Mouse (Mus musculus) hindbrain, embryonic 14.5 days (tissue): Measurements from ENCODE around the gene Marveld1. TPM values are rescaled to one million over a fixed set of nuclear protein-coding genes. Genes with fewer than 3 reads are reported as not detected.

ENCODE experiments used
- ATAC-seq: fragments of 200-750 bp; cut with Nextera tagmentation; 2 replicates; pipeline ENCODE4 v1.8.0; 2017; ENCODE audit warnings: moderate number of reproducible peaks, mild to moderate bottlenecking, moderate TSS enrichment, moderate library complexity; ENCODE audit not compliant: low FRiP score
- DNase-seq: peaks from one replicate; pipeline ENCODE4 v3.0.0-alpha.2; 2015; ENCODE audit warnings: low spot score
- H3K27ac ChIP-seq: fragments of 300-500 bp; sonication (generic); 2 replicates; pipeline ENCODE4 v1.5.1; 2014; ENCODE audit warnings: mild to moderate bottlenecking, moderate library complexity
- H3K27me3 ChIP-seq: fragments of 300-500 bp; sonication (generic); 2 replicates; pipeline ENCODE4 v1.6.1; 2014; ENCODE audit warnings: mild to moderate bottlenecking, low read length, mixed read lengths; ENCODE audit not compliant: control insufficient read depth, insufficient read depth
- H3K36me3 ChIP-seq: fragments of 300-500 bp; sonication (generic); replicated peaks from 2 replicates; pipeline ENCODE4 v1.6.1; 2014; ENCODE audit not compliant: control insufficient read depth, insufficient read depth
- H3K4me1 ChIP-seq: fragments of 300-500 bp; sonication (generic); replicated peaks from 2 replicates; pipeline ENCODE4 v1.6.1; 2014; ENCODE audit warnings: antibody characterized with exemption, low read length, mixed read lengths; ENCODE audit not compliant: control insufficient read depth, insufficient read depth
- H3K4me2 ChIP-seq: fragments of 300-500 bp; sonication (generic); replicated peaks from 2 replicates; pipeline ENCODE4 v1.6.1; 2014; ENCODE audit warnings: mild to moderate bottlenecking, moderate library complexity
- H3K4me3 ChIP-seq: fragments of 300-500 bp; sonication (generic); replicated peaks from 2 replicates; pipeline ENCODE4 v1.5.1; 2014; ENCODE audit warnings: mild to moderate bottlenecking, low read length
- H3K9ac ChIP-seq: fragments of 300-500 bp; sonication (generic); 2 replicates; pipeline ENCODE4 v1.6.1; 2014
- H3K9me3 ChIP-seq: fragments of 300-500 bp; sonication (generic); 2 replicates; pipeline ENCODE4 v1.6.1; 2016; ENCODE audit warnings: low read length; ENCODE audit not compliant: control insufficient read depth
- WGBS: fragments of 180-500 bp; shearing (Covaris S2); extraction: QIAGEN DNeasy Blood & Tissue Kit; methylation state at CpG from one replicate; pipeline ENCODE4 v1.1.7; 2014; 5-methylcytosine and 5-hydroxymethylcytosine counted together
- polyA plus RNA-seq: library from polyadenylated mRNA; unstranded; fragments of >200 nt; fragmentation: Nextera tagmentation; extraction: Ambion mirVana; gene quantifications from 2 replicates; pipeline ENCODE4 v1.2.1, GENCODE M21; 2014

The Marveld1 gene
- polyA plus RNA-seq, 1 experiment from 2014 or later: 2.7 TPM

GRCm38 (mm10) chr19:42146276-42147010 is 757 bp upstream of the Marveld1 start:
- Histone ChIP-seq H3K27ac (no peak overlapping the region), H3K4me3 (no peak overlapping the region), H3K9me3 (no peaks in the 10 kb centered on the region), H3K4me2 (peak overlapping the region; percentile 92; the same call in 1 of the 2 replicates), H3K27me3 (peaks cover 31% of the 10 kb centered on the region), H3K36me3 (no peaks in the 10 kb centered on the region), H3K9ac (no peak overlapping the region), H3K4me1 (peaks cover 13% of the 10 kb centered on the region; the same call in 1 of the 2 replicates)
- ATAC-seq (peak; percentile 5; the same call in 1 of the 2 replicates), DNase-seq (no peak)
- WGBS: 88% methylated on average over 9 of the region's 9 CpGs

GRCm38 (mm10) chr19:42147769-42148568 is 769 bp downstream of the Marveld1 start:
- Histone ChIP-seq H3K9me3 (no peaks in the 10 kb centered on the region), H3K4me2 (peak overlapping the region; percentile 92), H3K36me3 (no peaks in the 10 kb centered on the region), H3K9ac (peak overlapping the region; percentile 73), H3K27me3 (peaks cover 31% of the 10 kb centered on the region), H3K4me1 (peaks cover 13% of the 10 kb centered on the region; the same call in 1 of the 2 replicates), H3K4me3 (peak overlapping the region; percentile 50), H3K27ac (0 out of 2 replicates have a peak overlapping the region, but pooled peaks have one; percentile 5)
- under 1% methylated on average over 61 of the region's 63 CpGs for WGBS
- ATAC-seq: peak; percentile 32
- DNase-seq: no peak

GRCm38 (mm10) chr19:42148569-42148860 is 1.3 kb downstream of the Marveld1 start:
- DNase-seq: no peak
- Histone ChIP-seq H3K9me3 (no peaks in the 10 kb centered on the region), H3K27ac (no peak overlapping the region), H3K27me3 (peaks cover 31% of the 10 kb centered on the region), H3K36me3 (no peaks in the 10 kb centered on the region), H3K4me1 (peaks cover 13% of the 10 kb centered on the region; the same call in 1 of the 2 replicates), H3K4me2 (peak overlapping the region; percentile 92), H3K4me3 (peak overlapping the region; percentile 50), H3K9ac (peak overlapping the region; percentile 73)
- 23% methylated on average over 7 of the region's 7 CpGs for WGBS
- no peak for ATAC-seq

GRCm38 (mm10) chr19:42151990-42152389 is 4.8 kb downstream of the Marveld1 start:
- ATAC-seq (0 out of 2 replicates have a peak, but pooled peaks have one; percentile 16), DNase-seq (peak; percentile 85)
- Histone ChIP-seq H3K27me3 (peaks cover 18% of the 10 kb centered on the region), H3K4me2 (no peak overlapping the region), H3K36me3 (no peaks in the 10 kb centered on the region), H3K4me3 (no peak overlapping the region), H3K4me1 (peaks cover 13% of the 10 kb centered on the region; the same call in 1 of the 2 replicates), H3K9me3 (no peaks in the 10 kb centered on the region), H3K27ac (no peak overlapping the region), H3K9ac (no peak overlapping the region)
- 5% methylated on average over 6 of the region's 6 CpGs for WGBS

GRCm38 (mm10) chr19:42157493-42158237 is 10.5 kb downstream of the Marveld1 start:
- no peaks in the 10 kb centered on the region for H3K9me3 ChIP-seq
- no peaks in the 10 kb centered on the region for H3K4me1 ChIP-seq
- no peak overlapping the region; the same call in 1 of the 2 replicates for H3K27ac ChIP-seq
- H3K4me2 ChIP-seq: no peak overlapping the region
- 70% methylated on average over 12 of the region's 12 CpGs for WGBS
- ATAC-seq: no peak
- H3K4me3 ChIP-seq: no peak overlapping the region
- no peak overlapping the region for H3K9ac ChIP-seq
- DNase-seq: no peak
- no peaks in the 10 kb centered on the region for H3K36me3 ChIP-seq
- no peaks in the 10 kb centered on the region for H3K27me3 ChIP-seq

GRCm38 (mm10) chr19:42158246-42159017 is 11.2 kb downstream of the Marveld1 start:
- H3K9ac ChIP-seq: no peak overlapping the region
- H3K36me3 ChIP-seq: no peaks in the 10 kb centered on the region
- ATAC-seq: no peak
- no peak for DNase-seq
- no peak overlapping the region for H3K4me2 ChIP-seq
- 63% methylated on average over 13 of the region's 13 CpGs for WGBS
- H3K27ac ChIP-seq: no peak overlapping the region; the same call in 1 of the 2 replicates
- H3K4me3 ChIP-seq: no peak overlapping the region
- H3K9me3 ChIP-seq: no peaks in the 10 kb centered on the region
- no peaks in the 10 kb centered on the region for H3K4me1 ChIP-seq
- H3K27me3 ChIP-seq: no peaks in the 10 kb centered on the region

- no peak within 1 kb of the TSS for H3K4me3 ChIP-seq
- H3K4me2 ChIP-seq: no peak within 1 kb of the TSS
- no peak within 1 kb of the TSS for H3K9ac ChIP-seq
- DNase-seq: no peak
- no peaks in the 10 kb centered on the region for H3K4me1 ChIP-seq
- no peaks in the 10 kb centered on the region for H3K9me3 ChIP-seq
- no peaks in the 10 kb centered on the region for H3K36me3 ChIP-seq
- 0 out of 2 replicates have a peak, but pooled peaks cover under 1% of the 10 kb centered on the region for H3K27me3 ChIP-seq
- no peak within 1 kb of the TSS for H3K27ac ChIP-seq
- 59% methylated on average over 5 of the region's 5 CpGs for WGBS
- ATAC-seq: no peak
Measured at GRCm38 (mm10) chr19:42163764-42164163, 16.6 kb downstream of the Marveld1 start, which contains the start of gene Zfyve27. Gene Zfyve27, plus strand, starts transcription at chr19:42163951.

- no peaks in the 10 kb centered on the region for H3K36me3 ChIP-seq
- no peak overlapping the region for H3K27ac ChIP-seq
- no peak overlapping the region for H3K4me3 ChIP-seq
- WGBS: 25% methylated on average over 7 of the region's 7 CpGs
- DNase-seq (no peak), ATAC-seq (no peak)
- H3K4me2 ChIP-seq: no peak overlapping the region
- H3K27me3 ChIP-seq: 0 out of 2 replicates have a peak, but pooled peaks cover 4% of the 10 kb centered on the region
- H3K9me3 ChIP-seq: no peaks in the 10 kb centered on the region
- no peak overlapping the region for H3K9ac ChIP-seq
- H3K4me1 ChIP-seq: no peaks in the 10 kb centered on the region
Measured at GRCm38 (mm10) chr19:42164188-42164587, 17.0 kb downstream of the Marveld1 start.
